17 mouse cellular contexts compared by ENCODE assay signal in the genomic region with DNA sequence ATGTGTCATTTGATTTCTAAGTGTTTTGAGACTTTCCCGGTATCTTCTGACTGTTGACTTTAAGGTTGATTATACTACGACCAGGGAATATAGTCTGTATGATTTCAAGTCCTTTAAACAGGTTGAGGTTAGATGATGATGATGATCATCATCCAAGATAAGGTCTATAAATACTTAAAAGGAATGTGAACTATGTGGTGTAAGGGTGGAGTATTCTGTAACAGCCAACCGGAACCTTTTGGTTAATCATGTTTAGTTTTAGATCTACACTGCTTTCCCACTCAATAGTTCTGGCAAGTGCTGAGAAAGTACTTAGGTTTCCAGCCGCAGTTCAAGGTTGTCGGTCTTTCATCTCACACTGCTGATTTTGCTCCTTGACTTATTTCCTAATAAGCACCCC.
DNase-seq lines count a peak whose midpoint lies in the region; ATAC-seq lines count a peak whose summit lies in the region.
"Had no signal": no experiment of that assay in that cellular context is flagged by ENCODE, and none has a peak within 500 bp of the region (broad histone marks: within the 10 kb centered on the region; RNA-seq: fewer than 3 reads in every experiment).

No protein-coding gene starts in this region.

- peak; percentile 19 for ATAC-seq in CD4-positive, CD25-positive, alpha-beta regulatory T cell, adult 4 months
- peak; percentile 29 for ATAC-seq in inflammation-experienced regulatory T-cells, adult 6 months
- ATAC-seq: forebrain, embryonic 14.5 days; forebrain, postnatal 0 days had no signal

- DNase-seq in CD4-positive helper T cell, adult 2 months (ENCODE audit: low read depth, low spot score), result peak; percentile 59
- DNase-seq in cerebellum, adult 18-20 months, result no peak
- no peak for DNase-seq in thymus, postnatal 0 days (ENCODE audit: low spot score)
- no peak for DNase-seq in embryo, embryonic 11 days
- DNase-seq: adrenal gland, adult 2 months; adrenal gland, postnatal 10 days; adrenal gland, postnatal 25 days; B cell, adult 2 months; cerebellum, adult 11 months; cerebellum, adult 2 months; cerebellum, adult 9-10 months; cerebellum, postnatal 10 days; cerebellum, postnatal 25 days; forebrain, postnatal 0 days had no signal
